Mouse (Mus musculus) T-helper 1 cell (primary cell): Measurements from ENCODE around the gene Ppp1r12c.

ENCODE experiments used
- in situ Hi-C: fragments of 300-600 bp; cut with MboI, MseI; formaldehyde crosslinking; loops from one replicate; pipeline ENCODE4 v1.15.1; 2025; ENCODE audit warnings: high pct_unique_total_duplicates

Ppp1r12c gene

DNA sequence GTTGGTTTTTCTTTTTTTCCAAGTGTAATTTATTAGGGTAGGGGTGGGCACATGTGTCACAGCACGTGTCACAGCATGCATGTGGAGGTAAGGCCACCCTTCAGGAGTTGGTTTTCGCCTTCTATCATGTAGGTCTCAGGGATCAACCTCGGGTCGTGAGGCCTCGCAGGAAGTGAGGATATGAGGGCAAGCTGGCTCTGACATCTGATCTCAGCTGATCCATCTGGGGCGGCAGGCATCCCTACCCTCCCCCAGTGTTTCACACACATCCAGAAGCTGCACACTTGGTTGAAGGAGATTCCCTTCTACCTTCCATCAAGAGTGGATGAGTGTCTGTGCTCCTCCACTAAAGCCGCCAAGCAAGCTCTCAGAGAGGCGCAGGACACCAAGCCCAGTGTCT is 69.5 kb downstream of the Ppp1r12c start:
- in situ Hi-C loops = loop anchor here (5.0 kb wide), 1 partner anchor 90 kb away; the partner anchor contains the start of gene Tnni3

DNA sequence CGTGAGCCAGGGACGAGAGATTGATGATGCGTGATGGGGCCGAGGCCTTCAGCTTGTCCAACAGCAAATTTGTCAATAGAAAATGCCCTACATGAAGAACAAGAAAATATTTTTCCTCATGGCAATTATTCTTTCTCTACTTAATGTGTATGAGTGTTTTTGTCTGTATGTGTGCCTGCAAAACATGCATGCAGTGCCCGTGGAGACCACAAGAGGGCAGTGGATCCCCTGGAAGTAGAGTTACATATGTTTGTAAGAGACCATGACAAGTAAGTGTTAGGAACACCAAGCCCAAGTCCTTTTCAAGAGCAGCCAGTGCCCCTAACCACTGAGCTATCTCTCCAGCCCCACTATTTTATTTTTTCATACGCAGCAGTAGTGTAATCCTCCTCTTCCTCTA is 69.9 kb downstream of the Ppp1r12c start:
- in situ Hi-C loops = loop anchor here (5.0 kb wide), 1 partner anchor 91 kb away; the partner anchor contains the start of gene Tnni3
